Mouse (Mus musculus) testis, adult 10 weeks (tissue): ENCODE results near the gene Vmn1r23. TPM values are rescaled to one million over a fixed set of nuclear protein-coding genes. Genes with fewer than 3 reads are reported as not detected.

ENCODE experiments used
- polyA plus RNA-seq: library from polyadenylated mRNA; stranded (reverse); fragments of 350-450 nt; fragmentation: Illumina TruSeq; extraction: RNeasy Lipid Tissue Mini Kit (QIAGEN cat#74804); gene quantifications from one replicate; pipeline ENCODE4 v1.2.3, GENCODE M21; 2014; ENCODE audit warnings: low read depth, low replicate concordance

Gene Vmn1r23
- polyA plus RNA-seq, result not detected

DNA sequence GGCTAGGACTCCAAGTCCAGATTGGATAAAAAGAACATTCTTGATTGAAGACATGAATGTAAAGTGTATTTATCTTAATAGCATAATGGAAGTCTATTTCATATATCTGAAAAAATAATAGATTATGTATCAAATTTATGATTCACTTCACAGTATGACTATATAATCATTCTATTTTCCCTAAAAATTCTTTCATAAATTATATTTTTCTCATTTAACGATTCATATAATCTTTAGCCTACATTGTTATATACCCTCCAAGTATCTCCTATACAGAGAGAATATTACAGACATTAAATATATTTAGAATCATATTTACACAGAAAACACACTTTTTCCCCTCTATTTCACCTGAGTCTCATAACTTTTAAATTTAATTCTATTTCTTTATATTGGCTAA is at the start of gene Vmn1r23:
TSS of gene Vmn1r23 (minus strand) at position 101 of the 400 bp plus-strand sequence.

DNA sequence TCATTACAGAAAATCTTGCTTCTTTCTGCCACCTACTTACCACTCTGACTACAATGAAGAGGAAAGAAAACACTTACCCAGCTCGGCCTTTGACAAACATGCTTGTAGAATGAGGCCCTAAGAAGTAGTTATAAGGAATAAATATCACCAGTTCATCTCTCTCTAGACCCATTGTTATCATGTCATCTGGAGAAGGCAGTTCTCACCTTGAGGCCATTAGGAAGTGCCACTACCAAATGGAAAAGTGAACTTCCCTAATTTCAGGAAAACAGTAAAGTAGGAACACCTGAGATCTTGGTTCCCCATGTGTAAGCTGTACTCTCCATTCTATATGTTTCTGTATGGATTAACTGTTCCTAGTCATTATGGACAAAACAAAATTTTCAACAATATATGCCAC is 34.8 kb upstream of the Vmn1r23 start, which contains the start of gene Vmn1r24:
TSS of gene Vmn1r24 (minus strand) at position 101 of the 400 bp plus-strand sequence.

DNA sequence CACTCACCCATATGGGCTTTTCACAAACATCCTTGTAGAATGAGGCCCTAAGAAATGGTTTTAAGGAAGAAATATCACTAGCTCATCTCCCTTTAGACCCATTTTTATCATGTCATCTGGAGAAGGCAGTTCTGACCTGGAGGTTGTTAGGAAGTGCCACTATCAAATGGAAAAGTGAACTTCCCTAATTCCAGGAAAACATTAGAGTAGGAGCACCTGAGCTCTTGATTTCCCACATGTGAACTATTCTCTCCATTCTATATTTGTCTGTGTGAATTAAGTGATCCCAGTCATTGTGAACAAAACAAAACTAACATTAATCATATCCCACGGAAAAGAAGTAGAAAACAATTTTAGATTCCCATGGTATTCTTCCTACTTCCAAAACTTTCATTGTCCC is 18.7 kb downstream of the Vmn1r23 start, which contains the start of gene Vmn1r22:
TSS of gene Vmn1r22 (minus strand) at position 101 of the 400 bp plus-strand sequence.

Other genes with a start within 250 kb of the Vmn1r23 start
- gene Pyurf, start 234.8 kb downstream of the Vmn1r23 start, polyA plus RNA-seq, result 3.4 TPM
- 347 TPM for gene Lancl2, start 224.3 kb downstream of the Vmn1r23 start, polyA plus RNA-seq
- 2.9 TPM for gene Vopp1, start 101.7 kb downstream of the Vmn1r23 start, polyA plus RNA-seq
- gene Vmn1r21, start 76.5 kb downstream of the Vmn1r23 start, polyA plus RNA-seq, result 1.6 TPM
- gene Vmn1r22, start 18.8 kb downstream of the Vmn1r23 start, polyA plus RNA-seq, result 0.35 TPM
- gene Vmn1r24, start 34.7 kb upstream of the Vmn1r23 start, polyA plus RNA-seq, result not detected
- gene Vmn1r25, start 54.0 kb upstream of the Vmn1r23 start, polyA plus RNA-seq, result not detected
- 0.04 TPM for gene Vmn1r26, start 88.3 kb upstream of the Vmn1r23 start, polyA plus RNA-seq